Mouse (Mus musculus): ENCODE measurements around the gene Otol1. TPM values are rescaled to one million over a fixed set of nuclear protein-coding genes. Genes with fewer than 3 reads are reported as not detected.

Gene Otol1
- polyA plus RNA-seq (2014; fragmentation: Illumina TruSeq; extraction: RNeasy Lipid Tissue Mini Kit (QIAGEN cat#74804); ENCODE audit: low read depth, low replicate concordance), result not detected

DNA sequence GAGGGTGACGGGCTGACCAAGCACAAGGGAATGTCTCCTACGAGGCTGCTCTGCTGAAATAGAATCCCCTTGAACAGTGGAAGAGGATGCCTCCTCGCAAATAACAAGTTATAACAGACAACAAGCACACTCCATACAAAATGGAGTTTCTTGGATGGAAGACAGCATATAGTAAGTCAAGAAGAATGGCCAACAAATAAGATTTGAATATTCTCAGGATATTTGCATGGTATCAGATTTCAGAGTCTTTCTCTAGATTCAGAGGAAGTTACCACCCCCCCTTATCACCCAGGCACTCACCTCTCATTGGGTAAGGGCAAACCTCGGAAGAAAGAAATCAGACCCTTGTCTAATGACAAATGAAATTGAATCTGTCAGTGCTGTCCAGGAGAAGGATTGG, at the start of gene Otol1:
Gene Otol1 (plus strand): TSS at position 301 of the 400 bp plus-strand sequence.

Other genes with a start within 250 kb of the Otol1 start
- not detected for gene Sptssb, start 147.7 kb upstream of the Otol1 start, polyA plus RNA-seq (2014; fragmentation: Illumina TruSeq; extraction: RNeasy Lipid Tissue Mini Kit (QIAGEN cat#74804); ENCODE audit: low read depth, low replicate concordance)

Data from adrenal gland, adult 10 weeks (tissue).